12 mouse cellular contexts compared by ENCODE assay signal in genomic region chr11:63465941-63466340, GRCm38 (mm10).
"Had no signal": no experiment of that assay in that cellular context is flagged by ENCODE, and none has a peak within 500 bp of the region (broad histone marks: within the 10 kb centered on the region; RNA-seq: fewer than 3 reads in every experiment).

No protein-coding gene starts in this region.

- DNase-seq: gastrocnemius, postnatal 25 days; heart, adult 18-20 months; heart, postnatal 14 days; heart, postnatal 36 days; kidney, adult 11 months; kidney, adult 2 months; kidney, adult 9 months; kidney, postnatal 14 days; kidney, postnatal 36 days; layer of hippocampus, adult 9-11 months; layer of hippocampus, postnatal 36 days; left cerebral cortex, postnatal 4 days had no signal
